Mouse (Mus musculus) frontal cortex, postnatal 10 days (tissue): Measurements from ENCODE around the gene Ddah2.

Experiments used
- DNase-seq, 2 experiments: peaks; one replicate each; pipeline ENCODE4 v3.0.0; 2022; ENCODE audit warnings: low spot score in 2 of 2, mixed read lengths in 1 of 2

Gene Ddah2

DNA sequence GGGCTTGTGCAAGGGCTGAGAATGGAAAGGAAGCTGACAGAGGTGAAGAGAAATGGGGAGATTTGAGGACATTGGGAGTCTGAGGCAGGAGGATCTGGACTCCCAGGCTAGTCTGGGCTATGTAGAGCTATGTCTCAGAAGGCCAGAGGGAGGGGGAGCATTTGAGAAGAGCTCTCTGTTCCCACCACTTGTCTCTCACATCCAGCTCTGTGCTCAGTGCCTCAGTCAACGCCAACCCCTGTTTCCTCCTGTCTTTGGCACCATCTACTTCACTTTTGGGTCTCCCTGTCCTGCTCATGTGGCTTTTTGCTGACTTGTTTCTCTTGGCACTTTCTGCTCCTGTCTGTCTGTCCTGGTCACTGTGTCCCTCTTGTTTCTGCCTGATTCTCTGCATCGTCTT lies 18.4 kb downstream of the Ddah2 start:
- DNase-seq, result no peak

DNA sequence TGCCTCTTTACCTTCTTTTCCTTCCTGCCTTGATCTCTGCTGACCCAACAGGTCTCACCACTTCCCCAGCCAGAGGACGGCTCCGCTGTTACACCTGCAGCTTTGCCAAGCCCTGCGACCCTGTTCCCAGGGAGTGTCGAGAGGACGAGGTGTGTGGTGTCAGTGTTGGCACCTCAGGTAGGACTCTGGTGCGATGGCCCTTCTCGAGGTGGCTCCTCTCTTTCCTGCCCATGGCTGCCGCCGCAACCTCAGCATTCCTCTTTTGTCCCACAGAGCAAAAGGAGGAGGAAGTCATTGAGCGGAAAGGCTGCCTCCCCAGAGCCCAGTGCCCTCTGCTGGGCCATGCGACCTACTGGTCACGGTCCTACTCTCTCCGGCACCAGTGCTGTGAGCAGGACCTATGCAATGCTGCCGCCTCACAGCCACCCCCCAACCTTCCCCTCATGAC lies 19.0 kb downstream of the Ddah2 start, which contains the start of gene Ly6g6d:
Ly6g6d (minus strand) TSS at position 280 of the 448 bp plus-strand sequence.
- no peak for DNase-seq

DNA sequence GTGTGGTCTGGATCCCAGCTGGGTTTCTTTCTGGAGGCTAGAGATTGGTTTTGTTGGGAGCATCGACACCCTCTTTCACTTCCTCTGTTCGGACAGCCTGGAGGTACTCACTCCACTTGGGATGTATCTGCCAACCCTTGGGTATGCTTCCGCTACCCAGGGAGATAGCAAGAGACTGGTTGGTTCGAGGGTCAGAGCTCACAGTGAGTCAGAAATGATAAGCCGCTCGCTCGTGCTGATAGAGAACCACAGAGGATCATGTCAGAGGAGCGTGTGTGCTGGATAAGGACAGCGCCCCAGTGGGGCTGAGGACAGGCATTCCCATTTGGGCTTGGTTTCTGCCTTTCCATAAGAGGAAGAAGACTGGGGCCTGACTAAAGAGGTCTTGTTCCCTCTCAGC lies 20.9 kb downstream of the Ddah2 start:
- no peak for DNase-seq

DNA sequence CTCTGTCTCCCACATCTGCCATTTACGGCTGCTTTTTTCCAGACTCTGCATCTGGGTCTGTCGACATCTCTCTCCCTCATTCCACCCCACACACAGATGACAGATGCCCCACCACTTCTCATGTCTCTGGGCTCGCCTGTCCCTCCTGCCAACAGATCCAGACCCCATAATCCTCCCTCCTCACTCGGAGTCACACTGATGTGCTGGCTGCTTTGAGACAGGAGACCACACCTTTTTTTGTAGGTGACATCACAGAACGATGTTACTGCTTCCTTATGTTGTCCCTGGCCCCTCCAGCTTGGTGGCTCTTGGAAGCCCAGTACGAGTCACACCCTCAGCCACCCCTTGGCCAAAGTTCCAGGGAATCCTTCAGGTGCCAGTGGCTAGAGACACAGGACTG lies 21.4 kb downstream of the Ddah2 start:
- no peak for DNase-seq

DNA sequence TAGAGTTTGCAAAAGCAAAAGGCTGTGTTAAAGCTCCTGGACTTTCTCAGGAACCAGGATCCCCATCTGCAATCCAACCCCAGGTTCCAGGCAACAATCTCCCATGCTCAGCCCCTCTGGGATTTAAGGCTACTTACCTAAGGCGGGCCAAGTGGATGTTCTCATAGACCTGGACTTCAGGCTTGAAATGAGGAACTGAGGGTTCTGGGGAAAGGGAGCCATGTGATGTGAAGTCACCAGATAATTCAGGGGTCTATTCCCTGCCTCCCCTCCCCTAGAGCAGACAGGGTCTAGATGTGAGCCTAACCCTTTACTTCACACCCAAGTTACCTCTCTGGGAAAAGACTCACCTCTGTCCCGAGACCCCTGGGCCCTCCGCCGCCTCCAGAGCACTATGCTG lies 21.9 kb downstream of the Ddah2 start:
- no peak for DNase-seq

DNA sequence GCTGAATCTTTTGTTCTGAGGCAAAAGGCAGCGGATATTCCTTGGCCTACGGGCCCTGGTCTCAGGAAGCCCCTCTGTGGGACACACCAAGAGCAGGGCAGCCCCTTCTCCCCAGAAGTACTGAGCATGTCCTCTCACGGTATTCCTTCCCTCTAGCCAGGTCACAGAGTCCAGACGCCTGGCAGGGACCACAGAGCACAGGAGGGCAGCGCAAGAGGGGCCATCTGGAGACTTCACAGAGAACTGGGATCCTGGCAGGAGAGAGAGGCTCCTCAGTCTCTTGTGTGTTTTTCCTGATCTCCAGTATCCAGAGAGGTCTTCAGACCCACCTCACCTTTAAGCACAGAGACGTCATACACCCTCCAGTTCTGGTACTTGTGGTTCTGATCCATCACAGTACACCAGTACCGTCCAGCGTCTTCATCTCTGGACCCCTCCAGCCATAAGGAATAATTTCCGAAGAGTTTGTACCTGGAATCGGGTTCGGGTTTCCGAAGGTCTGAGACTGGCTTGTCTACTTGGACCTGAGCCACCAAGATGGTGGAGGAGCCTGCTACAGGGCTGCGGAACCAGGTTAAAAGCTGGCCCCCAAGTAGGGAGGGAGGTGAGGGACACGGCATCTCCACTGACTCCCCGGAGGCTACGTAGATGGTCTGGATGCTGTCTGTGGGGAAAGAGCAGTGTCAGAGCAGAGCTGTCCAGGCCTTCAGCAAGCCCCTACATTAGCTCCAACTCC lies 24.2 kb downstream of the Ddah2 start:
- no peak for DNase-seq

DNA sequence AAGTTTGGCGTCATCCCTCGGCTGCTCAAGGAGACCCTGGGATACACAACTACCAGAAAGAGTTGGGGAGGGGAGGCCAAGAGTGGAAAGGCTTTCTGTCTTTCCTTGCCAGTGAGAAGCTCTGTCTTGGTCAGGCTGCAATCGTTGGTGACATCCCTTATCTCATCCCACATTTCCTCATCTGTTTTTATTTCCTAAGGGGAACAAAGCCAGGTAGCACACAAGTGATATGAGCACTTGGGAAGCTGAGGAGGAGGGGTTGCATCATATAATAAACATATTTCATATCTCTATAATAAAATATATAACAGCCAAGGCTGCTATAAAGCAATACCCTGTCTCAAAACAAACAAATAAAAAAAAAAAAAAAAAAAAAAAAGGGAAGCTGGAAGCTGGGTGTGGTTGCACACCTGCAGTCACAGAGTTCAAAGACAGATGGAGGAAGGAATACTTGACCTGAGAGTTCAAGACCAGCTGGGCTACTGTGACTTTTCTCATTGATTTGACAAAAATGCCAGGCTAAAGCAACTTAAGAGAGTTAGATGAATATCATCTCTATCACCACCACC lies 25.2 kb downstream of the Ddah2 start:
- no peak for DNase-seq

DNA sequence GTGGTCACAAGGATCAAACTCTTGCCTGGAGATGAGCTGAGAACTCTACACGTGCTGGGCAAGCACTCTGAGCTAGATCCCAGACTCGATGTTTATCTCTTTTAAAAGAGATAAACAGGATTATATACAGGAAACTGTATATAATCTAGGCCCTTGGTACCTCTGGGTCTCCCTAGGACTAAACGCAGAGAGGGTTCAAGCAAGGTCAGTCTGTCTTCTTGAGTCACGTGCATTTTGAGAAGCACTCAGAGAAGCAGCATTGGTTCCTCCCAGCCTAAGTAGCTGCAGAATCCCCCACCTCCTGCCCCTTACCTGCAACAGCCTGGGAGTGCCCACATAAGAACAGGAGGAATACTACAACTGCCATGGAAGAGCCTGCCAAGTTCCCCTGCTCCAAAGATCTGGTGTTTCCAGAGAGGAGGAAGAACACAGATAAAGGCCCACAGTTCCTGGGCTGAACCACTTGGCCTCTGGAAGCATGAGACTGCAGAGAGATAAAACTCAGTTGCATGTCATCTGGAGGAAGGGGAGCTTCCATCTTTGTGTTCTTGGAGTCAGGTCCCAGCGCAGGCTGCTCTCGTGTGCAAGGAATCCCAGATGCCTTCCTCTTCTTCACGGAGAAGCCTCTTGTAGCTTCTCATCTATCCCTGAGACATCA lies 26.5 kb downstream of the Ddah2 start, which contains the start of gene Ly6g6f:
Ly6g6f (minus strand) TSS at position 403 of the 658 bp plus-strand sequence.
- no peak for DNase-seq

DNA sequence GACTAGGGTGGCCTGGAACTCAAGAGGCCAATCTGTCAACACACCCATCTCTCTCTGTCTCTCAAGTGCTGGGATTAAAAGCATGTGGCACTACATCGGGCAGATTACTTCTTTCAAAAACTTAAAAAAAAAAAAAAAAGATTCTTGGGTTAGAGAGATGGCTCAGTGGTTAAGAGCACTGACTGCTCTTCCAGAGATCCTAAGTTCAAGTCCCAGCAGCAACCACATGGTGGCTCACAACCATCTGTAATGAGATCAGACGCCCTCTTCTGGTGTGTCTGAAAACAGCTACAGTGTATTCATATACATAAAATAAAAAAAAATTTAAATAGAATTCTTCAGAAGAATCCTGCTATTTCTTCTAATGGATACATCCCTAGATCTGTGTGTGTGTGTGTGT lies 29.3 kb downstream of the Ddah2 start:
- no peak for DNase-seq

DNA sequence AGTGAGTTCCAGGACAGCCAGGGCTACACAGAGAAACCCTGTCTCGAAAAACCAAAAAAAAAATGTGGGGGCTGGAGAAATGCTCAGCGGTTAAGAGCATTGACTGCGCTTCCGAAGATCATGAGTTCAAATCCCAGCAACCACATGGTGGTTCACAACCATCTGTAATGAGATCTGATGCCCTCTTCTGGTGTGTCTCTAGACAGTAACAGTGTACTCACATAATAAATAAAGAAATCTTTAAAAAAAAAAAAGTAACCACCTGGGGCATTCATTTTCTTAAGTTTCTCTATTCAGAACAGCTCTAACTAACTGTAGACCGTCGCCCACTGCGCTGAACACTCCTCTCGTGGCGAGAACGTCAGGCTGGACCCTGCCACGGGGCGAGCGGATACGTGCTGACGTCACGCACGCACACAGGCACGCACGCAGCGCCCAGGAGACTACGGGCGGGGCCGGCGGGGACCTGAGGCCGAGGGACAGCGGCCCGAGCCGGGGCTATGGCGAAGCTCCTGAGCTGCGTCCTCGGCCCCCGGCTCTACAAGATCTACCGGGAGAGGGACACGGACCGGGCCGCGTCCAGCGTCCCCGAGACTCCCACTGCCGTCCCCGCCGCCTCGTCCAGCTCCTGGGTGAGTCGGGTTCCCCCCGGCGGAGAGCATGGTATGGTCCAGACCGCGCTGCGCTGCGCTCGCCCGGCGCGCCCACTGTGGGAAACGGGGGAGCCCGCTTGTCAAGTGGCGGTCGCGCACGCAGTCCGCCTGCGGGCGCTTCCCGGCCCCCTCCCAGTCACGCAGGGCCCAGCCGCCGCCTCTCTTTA lies 30.2 kb downstream of the Ddah2 start, which contains the start of gene Abhd16a:
Abhd16a (plus strand) TSS at position 439 of the 820 bp plus-strand sequence.
- DNase-seq, result peak; percentile 90 to 93

DNA sequence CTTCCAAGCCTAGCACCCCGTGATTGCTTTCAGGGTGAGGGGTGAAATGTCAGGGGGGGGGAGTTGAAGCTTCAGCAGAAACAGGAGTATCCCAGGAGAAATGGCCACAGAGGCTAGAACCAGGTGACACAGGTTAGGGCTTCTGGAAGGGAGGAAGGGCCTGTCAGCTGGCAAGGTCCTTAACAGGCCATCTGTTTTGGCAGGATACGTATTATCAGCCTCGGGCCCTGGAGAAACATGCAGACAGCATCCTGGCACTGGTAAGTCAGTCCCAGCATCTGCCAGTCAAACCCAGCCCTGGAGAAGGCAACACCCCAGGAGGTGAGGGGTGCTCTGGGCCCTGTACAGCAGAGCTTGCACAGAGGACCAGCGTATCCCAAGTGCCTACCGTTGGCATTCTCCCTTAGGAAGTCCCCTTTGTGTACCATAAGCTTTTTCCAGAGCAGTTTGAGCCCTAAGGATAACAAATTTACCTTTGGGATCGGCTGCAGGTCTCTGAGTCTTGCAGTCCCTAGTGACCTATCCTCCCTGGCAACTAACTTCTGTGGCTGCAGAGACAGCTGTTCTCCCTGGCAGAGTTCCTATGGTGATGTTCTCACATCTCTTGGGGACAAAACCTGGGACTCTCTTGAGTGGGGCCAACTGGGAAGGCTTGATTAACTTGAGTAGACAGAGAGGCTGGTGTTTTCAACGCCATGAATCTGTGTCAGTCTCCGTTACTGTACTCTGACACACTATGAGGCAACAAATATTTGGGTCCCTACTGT lies 31.5 kb downstream of the Ddah2 start:
- no peak for DNase-seq

DNA sequence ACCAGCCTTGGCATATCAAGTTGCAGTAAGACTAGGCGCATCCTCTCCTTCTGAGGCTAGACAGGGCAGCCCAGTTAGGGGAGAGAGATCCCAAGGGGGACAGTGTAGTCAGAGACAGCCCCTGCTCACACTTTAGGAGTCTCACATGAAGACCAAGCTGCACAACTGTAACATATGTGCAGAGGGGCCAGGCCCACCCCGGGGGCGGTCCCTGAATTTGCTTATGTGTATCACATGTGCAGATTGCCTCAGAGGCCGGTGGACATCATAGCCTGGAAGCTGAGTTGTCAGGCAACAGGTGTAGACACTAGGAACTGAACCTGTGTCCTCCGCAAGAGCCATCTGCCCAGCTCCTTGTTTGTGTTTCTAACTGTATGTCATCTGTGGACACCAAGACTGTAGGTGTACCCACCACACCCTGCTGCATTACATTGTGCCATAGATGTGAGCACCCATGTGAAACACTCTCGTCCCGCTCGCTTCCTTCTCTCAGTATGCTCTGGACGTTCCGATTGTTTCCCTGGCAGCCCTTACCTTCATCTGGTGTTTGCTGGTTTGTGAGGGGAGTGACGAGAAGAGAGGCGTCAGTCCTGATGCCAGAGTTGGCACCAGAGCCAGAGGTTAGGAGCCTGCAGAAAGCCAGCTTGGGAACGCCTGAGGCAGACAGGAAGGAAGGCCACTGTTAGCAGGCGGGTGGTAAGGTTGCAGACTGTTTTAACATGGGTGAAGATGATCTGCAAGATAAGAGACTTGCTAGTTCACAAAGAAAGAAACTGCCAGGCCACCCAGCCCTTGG lies 33.8 kb downstream of the Ddah2 start:
- DNase-seq, result no peak

DNA sequence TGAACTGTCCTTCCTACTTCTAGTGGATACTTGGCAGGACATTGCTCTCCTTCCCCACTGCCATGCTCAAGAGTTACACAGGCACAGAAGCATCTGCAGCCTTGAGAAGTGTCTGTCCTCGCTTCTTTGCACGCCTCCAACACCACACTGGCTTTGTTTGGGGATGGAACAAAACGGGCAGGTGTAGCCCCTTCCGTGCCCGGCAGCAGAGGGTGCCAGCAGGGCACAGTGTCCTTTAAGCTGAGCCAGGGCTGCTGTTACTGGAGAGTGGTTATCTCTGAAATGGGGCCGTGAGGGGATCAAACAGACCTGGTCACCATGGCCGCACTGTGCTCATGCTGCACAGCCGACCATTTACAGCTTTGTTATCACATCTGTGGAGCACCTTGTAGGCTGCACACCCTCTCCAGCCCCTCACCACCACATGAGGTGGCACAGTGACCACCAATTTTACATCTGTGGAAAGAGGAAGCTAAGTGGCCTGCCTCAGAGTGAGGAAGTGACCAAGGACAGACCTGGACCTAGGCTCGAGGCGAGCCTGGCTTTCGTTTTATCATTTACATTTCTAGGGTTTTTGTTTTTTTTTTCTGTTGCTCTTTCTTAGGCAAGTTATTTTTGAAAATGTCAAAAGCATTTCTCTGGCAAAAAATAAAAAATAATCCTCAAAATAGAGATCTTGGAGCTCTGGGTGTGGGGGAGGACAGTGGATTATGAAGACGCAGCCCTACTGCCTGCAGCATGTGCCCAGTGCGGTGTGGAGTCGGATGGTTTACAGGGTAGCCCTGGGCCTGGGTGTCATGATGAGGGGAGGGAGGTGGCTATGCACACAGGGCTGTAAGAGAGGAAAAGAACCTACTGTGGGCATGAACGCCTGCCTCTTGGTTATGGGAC lies 35.9 kb downstream of the Ddah2 start:
- no peak for DNase-seq

DNA sequence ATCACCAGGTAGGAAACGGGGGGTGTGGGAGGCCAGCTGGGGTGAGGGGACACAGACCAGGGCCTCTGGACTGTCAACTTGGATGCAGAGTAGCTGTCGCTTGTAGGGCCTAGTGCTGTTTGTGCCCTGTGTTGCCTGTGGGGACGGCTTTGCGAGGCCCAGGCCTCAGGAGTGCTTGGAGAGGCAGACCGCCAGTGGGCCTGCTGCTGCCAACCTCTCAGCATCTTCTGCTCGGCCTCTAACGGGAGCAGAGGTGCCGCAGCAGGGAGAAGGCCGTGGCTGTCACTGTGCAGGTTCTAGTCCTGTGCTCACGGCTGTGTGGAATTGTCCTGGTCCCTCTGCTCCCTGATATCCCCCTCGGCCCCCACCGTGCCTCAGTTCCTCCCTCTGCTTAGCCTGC lies 37.8 kb downstream of the Ddah2 start:
- no peak for DNase-seq

DNA sequence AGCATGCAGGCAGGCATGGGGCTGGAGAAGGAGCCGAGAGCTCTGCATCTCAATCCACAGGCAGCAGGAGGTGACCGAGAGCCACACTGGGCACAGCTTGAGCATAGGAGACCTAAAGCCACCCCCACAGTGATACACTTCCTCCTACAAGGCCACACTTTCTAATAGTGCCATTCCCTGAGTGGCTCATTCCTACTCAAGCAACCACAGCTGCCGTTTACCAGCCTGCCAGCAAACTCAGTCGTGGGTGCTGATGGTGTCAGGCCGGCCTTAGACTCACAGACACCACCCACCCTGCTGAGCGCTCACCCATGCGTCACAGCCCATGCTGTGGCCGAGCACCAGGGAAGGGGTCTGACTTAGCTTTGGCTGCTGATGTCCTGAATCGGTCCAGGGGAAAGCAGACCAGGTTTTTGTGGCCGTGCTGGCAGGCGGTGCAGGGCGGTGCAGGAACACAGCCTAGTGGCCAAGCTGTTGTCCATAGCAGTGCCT lies 38.4 kb downstream of the Ddah2 start:
- DNase-seq, result no peak

DNA sequence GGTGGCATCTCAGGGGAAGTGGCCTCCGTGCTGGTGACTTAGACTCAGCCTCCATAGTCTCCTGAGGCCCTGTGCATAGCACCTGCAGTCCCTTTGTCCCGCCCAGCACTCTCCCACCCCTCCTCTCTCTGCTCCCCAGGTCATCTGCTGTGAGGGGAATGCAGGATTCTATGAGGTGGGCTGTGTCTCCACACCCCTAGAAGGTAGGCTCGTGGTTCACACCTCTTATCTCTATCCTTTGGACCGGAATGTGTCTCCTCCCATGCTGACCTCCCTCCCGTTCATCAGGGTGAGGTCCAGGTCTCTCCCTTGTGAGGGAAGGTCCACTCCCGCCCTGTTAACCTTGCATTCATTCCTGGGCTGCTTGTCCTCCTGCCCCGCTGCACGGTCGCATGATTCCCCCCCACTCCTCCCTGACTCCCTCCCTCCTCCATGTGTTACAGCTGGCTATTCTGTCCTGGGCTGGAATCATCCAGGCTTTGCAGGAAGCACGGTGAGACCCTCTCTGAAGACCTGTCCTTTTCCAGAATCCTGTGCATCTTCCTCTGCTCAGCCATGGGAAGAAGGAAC lies 41.4 kb downstream of the Ddah2 start:
- no peak for DNase-seq

DNA sequence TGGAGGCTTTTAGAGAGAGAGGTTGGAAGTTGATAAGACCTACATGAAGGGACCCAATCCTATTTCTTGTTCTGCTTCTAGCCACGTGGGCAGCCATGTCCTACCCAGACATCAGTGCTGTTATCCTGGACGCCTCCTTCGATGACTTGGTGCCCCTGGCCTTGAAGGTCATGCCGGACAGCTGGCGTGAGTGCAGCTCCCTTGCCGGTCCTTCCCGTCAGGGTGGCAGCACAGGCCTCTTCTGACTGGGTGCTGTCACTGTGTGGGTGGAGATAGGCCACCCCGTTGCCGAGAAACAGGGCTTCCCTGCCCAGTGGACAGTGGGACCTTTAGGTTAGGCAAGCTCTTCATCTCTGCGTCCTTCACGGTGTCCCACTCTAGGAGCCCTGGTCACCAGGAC lies 42.3 kb downstream of the Ddah2 start:
- DNase-seq, result no peak

DNA sequence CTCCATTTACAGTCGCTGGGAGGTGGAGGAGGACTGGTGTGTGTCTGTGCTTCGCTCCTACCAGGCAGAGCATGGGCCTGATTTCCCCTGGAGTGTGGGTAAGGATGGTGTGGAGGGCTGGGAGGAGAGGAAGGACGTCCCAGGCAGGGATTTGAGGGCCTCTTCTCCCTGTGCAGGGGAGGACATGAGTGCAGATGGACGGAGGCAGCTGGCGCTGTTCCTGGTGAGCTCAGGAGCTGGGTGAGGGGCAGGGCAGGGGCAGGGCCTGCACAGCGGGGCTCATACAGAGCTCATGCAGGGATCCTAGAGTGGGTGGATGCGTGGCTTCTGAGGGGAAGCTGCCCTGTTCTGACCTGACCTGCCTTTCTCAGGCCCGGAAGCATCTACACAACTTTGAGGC lies 43.5 kb downstream of the Ddah2 start:
- DNase-seq, result no peak

DNA sequence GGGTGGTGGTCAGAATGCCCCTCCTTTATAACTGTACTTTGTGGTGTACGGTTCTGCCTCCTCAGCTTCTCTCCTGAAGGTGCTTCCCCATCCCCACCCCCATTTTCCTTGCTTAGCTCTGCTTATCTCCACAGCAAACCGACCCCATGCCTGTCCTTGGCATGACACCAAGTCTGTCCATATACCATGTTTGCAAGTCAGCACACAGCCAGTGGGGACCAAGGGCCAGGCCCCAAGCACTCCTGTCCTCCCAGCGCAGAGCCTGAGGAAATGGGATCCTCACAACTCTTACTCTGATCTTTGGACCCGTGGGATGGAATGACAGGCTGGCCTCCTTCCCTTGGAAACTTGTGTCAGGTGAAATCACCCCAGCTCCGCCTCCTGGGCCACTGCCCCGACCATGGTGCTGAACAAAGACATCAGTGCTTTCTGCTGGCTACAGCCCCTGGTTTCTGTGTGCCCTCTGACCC lies 44.4 kb downstream of the Ddah2 start:
- DNase-seq, result no peak
